Mouse (Mus musculus) layer of hippocampus, postnatal 36 days (tissue): ENCODE data around the gene Cep57l1. TPM values are rescaled to one million over a fixed set of nuclear protein-coding genes. Genes with fewer than 3 reads are reported as not detected.

Experiments used
- DNase-seq, 2 experiments: peaks; one replicate each; pipeline ENCODE4 v3.0.0; 2022
- total RNA-seq, 2 experiments: library from RNA; stranded (reverse); gene quantifications; 2 replicates each; pipeline ENCODE4 v1.2.3; 2021

Cep57l1 gene
- total RNA-seq, 2 experiments from 2014 or later, result 7.0 to 7.9 TPM

DNA sequence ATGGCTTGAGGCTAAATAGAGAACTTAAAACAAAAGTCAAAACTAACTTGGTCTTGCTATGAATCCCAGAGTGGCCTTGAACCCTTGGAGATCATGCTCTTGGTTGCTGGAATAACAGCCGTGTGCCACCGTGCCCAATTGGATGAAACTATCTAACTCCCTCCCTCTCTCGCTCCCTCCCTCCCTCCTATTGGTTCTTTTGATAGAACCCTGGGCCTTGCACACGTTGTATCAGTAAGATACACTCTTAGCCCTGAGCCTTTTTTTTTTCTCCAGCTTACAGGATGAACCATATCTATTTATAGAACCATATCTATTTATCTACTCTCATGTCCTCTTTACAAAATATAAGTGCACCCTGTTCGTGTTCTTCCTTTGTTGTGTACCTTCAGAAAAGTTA, 6.8 kb upstream of the Cep57l1 start:
- DNase-seq, result no peak

DNA sequence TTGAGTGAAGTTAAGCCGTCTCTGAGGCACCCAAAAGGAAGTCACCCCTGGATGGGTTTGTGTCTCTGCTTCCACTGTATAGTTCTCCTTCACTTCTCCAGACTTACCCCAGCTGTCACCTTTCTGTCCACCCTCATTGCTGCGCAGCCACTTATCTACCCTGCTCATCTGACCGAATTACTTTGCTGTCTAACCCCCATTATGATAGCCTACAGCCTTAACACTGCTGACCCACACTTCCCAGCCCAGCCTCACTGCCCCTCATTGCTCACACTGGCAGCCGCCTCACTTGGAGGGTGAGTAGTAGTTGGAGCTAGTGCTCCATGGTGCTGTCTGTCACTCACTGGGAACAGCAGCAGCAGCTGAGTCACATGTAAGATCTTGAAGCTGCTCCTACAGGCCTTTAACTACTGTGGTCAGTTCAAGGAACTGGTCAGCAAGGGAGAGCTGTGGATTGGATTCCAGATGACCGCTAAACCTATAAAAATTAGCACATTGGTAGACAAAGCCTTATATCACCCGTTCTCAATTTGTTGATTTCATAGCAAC, 4.7 kb upstream of the Cep57l1 start:
- DNase-seq, result no peak

DNA sequence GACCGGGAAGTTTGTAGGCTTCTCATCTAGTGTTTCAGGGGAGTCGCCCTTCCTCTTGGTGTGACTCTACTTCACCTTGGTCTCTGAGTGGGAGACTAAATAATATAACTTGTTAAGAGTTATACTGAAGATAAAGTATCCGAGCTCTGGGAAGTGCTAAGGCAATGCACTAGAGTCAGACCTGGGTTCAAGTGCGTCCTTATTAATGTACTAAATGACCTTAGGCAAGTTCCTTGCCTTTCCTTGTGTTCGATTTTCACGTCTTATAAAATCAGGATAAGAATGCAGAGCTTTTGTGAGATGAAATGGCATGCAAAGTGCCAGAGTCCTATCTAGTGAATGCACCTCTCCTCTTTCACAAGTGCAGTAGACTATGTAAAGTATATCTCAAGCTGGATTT, 2.9 kb upstream of the Cep57l1 start:
- no peak for DNase-seq

DNA sequence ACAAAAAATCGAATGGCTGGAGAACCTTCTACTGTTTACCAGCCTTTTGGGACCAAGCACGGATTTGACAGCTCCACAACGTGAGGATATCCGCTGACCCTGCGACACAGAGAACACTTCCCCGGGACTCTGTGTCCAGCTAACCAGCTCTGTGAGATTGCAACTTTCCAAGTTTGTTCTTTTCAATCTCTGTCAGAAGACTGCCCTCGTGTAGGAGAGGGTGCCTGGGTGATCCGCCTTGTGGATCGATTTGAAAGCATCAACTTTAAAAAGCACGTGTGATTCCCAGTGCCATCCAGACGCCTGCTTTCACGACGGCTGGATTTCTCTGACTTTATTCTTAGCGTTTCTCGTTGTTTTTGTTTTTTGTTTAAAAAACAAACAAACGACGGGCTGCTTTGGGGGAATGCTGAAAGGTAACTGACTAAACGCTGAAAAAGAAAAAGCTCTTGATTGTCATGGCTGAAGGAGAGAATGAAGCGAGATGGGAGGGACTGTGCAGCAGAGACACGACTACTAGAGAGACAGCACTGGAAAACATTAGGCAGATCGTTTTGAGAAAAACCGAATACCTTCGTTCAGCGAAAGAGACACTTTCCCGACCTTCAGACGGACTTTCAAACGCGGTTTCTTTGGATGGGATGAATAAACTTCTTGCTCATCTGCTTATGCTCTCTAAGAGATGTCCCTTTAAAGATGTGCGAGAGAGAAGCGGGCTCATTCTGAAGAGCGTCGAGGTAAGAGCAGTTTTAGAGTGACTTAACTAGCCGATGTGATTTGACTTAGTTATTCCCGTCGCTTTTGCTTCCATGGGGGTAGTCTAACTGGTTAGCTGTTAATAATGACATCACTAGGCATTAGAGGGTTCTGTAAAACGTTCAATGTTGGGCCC, 1.1 kb upstream of the Cep57l1 start:
- no peak for DNase-seq

GRCm38 (mm10) chr10:41809080-41809770, 446 bp downstream of the Cep57l1 start:
- peak; percentile 86 to 88 for DNase-seq

DNA sequence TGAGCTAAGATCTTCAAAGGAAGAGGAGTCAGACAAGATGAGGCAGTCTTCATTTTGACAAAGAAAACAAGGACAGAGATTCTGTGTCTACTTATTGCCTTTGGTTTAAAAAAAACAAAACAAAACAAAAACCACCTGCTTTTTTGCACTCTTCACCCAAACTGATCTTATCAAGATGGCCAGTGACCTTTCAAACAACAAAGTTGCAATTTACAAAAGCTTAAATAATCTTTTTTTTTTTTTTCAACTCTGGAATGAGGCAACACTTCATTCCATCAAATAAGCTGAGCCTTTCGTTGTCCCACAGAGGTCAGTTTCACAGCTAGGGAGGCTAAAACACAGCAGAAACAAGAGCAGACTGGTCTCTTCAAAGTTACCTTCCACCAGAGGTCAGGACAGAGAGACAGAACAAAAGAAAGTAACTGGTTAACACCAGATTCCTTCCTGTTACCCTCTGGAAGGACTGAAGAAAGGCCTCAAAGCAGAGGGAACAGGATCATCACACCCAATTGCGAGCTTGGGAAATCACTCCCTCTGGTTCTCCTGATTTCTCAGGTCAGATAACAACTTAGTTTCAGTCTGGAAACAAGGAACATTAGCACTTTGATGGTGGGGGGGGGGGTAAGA, 3.8 kb downstream of the Cep57l1 start:
- DNase-seq, result no peak

DNA sequence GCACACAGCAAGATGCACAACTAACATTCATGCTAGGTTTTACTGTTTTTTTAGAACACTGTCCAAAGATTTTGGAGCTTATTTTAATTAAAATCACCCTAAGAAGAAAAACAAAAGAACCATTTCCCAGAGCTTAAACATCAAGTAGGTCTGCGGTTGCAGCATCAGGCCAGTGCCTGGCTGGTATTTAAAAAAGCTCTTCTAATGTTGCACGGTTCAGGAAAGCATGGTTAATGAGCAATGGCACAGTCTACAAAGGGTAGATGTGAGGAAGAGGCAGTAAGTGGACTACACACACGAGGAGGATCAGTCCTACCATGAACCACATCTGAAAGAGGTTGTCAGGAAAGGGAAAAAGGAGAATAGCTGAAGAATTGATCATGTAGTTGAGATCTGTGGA, 5.0 kb downstream of the Cep57l1 start:
- no peak for DNase-seq

DNA sequence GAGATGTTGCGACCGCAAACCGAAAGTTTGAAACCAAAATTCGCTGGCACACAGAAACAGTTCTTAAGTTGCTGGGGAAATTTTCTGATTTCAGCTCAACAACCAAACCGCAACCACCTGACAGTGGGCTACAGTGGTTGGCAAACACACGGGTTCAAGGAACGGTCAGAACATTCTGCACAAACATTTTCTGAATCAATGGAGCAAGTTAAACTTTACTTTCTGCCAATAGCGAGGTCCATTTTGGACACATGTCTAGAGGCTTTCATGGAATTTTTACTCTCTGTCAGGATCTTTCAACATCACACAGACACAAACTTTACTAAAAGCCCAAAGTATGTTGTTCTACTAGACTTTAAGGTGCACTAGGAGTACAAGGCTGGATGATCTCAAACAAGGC, 6.2 kb downstream of the Cep57l1 start:
- DNase-seq, result no peak

DNA sequence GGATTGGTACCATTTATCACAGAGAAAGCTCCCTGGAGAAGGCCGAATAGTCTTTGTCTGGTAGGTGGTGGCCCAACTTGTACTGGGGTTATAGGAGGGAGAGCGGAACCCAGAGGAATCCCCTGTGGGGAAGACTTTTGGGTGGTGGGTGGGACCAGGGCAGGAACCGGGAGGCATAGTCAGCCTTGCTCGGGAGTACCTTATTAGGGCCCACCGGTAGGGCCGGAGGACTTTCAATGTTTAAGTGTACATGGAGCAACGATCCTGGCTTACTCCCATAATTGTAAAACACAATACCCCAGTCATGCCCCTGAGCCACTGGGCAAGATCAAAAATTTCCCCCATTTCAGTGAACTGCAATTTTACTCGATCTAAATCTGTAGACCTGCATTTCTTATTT, 12.4 kb downstream of the Cep57l1 start:
- DNase-seq, result no peak

DNA sequence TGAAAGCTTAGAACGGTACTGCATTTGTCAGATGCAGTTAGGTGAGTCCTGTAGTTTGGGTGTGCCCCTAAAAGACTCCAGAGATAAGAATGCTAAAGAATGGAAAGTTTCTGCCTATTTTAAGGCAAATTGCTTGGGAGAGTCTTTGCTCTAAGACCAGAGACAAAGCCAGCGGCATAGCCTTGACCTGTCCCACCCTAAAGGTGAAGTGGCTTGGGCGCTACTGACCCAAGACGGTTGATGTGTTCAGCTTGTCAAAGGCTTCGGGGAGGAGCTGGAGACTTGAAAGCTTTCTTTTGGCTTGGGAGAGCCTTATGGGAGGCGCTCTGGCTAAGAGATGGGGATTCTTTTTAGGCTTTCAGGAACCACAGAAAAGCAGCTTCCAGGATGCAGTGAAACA, 17.3 kb downstream of the Cep57l1 start:
- no peak for DNase-seq

GRCm38 (mm10) chr10:41767254-41767653, 42.4 kb downstream of the Cep57l1 start:
- no peak for DNase-seq

GRCm38 (mm10) chr10:41766280-41766679, 43.4 kb downstream of the Cep57l1 start:
- DNase-seq, result no peak

GRCm38 (mm10) chr10:41765586-41765985, 44.1 kb downstream of the Cep57l1 start:
- DNase-seq, result no peak

DNA sequence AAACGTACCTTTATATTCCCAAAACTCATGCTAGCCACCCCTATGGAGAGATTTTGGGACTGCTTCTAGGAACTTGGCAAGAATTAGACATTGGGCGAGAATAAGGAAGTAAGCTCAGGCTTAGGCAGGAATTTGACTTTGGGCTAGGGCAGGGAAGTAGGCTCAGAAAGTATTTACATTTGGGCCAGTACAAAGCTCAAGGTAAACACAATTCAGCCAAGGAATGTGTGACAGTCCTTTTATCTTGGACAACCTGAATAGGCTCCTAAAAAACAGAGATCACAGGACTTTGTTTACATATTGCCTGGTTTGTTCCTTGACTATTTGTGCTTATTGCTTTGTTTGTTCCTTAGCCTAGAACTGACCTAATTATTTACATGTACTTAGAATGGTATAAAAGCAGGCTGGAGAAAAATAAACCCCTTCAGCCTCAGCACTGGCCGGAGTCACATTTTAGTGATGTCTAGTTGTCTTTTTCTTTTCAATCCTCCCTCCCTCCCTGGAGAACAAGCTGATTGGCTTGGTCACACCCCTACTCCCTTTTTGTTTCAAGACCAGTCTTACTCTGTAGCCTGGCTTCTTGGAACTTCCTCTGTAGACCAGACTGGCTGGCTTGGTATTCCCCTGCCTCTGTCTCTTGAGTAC, 45.8 kb downstream of the Cep57l1 start:
- DNase-seq, result no peak

DNA sequence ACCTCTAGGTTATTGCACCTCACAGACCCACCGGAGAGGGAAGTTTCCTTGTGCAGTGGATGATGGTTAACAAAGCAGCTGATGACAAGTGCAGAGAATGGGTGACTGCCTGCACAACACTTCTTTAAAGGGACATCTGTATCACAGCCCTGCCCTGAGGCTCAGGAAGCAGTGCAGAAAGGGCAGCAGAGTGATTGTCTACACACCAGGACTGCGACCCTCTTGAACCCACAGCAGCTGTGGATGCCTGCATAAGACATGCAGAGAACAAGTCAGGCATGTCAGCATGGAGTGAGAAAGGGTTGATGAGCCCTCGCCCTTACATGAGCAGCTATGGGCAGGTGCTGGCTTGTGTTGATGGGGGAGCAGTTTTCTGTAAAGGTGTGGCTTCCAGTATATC, 48.8 kb downstream of the Cep57l1 start:
- no peak for DNase-seq

GRCm38 (mm10) chr10:41758041-41758440, 51.6 kb downstream of the Cep57l1 start:
- DNase-seq, result no peak

GRCm38 (mm10) chr10:41757226-41757625, 52.4 kb downstream of the Cep57l1 start:
- no peak for DNase-seq

- no peak for DNase-seq
Observed at GRCm38 (mm10) chr10:41751867-41752480, 57.7 kb downstream of the Cep57l1 start.

GRCm38 (mm10) chr10:41749306-41749705, 60.4 kb downstream of the Cep57l1 start:
- DNase-seq, result no peak

DNA sequence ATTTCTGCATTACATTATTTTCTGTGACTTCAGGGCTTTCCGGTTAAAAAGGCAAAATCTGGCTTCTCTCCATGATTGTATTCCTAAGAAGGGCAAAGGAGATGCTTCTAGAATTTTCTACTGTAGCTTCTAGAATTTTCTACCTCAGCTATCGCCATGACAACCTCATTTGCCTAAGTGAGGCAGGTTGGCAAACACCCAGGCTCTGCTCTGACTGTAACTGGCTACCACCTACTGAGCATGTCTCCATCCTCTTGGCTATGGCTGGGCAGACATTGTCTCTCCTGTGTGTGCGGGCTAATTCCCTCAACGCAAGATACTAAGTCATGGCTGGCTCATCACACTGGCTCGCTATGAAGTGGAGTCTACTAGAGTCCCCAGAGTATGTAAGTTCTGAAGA, 63.1 kb downstream of the Cep57l1 start:
- DNase-seq, result peak in 1 of 2 experiments; percentile 14

DNA sequence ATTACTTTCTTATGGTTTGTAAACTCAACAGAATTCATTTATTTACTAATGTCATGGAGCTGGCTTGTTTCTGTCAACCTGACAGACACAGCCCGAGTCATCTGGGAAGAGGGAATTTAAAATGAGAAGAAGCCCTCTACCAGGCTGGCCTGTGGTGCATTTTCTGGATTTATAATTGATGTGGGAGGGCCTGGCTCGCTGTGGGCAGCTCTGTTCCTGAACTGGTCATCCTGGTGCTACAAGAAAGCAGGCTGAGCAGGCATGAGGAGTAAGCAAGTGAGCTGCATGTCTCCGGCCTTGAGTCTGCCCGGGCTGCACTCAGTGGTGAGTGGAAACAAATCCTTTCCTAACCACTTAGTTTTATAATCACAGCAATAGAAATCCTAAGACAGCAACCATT, 65.7 kb downstream of the Cep57l1 start:
- DNase-seq, result no peak

DNA sequence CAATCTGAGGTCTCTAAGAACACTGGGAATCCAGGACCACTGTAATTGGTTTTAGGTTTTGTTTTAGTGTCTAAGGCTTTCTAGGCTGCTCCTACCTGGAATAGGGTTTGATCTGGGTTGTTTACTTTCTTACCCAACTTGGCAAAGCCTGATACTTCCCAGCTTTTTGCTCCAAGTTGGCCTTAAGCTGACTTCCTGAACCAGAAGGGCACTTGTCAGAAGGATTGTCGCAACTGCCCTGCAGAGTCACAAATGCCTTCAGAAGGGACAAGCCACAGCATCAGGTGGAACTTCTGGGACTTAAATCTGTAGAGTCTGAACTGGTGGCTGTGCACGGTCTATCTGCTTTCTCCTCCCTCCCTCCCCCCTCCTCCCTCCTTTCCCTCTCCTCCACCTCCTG, 69.5 kb downstream of the Cep57l1 start:
- no peak for DNase-seq
